Mouse (Mus musculus) cortical plate, adult 2 months (tissue): ENCODE measurements around the gene Necab2.
A peak's percentile ranks its signal among the peaks of the same experiment; 100 is the strongest.

Experiments
- CTCF ChIP-seq: fragments of 200-500 bp; IDR thresholded peaks from 2 replicates; pipeline ENCODE4 v1.5.1; 2011; ENCODE audit warnings: mild to moderate bottlenecking, control low read depth, low read length; ENCODE audit not compliant: insufficient read depth; ENCODE audit errors: extremely low read depth
- POLR2A ChIP-seq: fragments of 200-500 bp; IDR thresholded peaks from 2 replicates; pipeline ENCODE4 v1.6.1; 2011; ENCODE audit warnings: mild to moderate bottlenecking, low read length, control low read depth; ENCODE audit not compliant: insufficient read depth; ENCODE audit errors: extremely low read depth

DNA sequence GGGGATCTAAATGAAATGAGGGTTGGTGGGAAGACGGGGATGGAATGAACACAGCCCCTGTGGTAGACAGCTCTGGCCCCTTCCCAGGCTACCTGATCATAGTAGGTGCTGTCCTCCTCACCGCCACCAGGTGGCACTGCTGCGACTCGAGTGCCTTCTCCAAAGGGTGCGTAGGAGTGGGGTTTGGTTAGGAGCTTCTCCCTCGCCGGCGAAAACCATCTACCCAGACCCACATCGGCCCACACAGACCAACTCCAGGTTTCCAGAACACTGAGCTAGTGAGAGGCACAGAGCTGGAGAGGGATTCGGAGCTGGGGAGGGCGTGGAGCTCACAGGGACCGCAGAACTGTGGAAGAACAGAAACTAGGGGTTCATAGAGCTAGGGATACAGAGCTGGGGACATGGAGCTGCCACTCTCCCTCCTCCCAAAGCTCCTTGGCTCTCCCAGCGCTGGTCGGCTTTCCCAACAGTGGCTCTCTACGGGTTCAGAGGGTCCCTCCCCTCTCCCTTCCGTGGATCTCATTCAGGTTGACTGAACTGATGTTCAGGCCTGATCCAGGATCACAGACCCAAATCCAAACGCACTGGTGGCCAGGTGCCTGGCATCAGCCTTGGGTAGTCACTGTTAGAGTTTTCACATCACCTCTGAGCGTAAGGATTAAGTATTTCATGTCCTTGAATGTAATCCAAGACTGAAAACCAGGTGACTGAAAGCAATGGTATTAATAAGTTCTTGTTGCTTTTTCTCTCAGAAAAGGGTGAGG, 33.6 kb upstream of the Necab2 start:
- TF ChIP-seq CTCF: peak; percentile 92
- TF ChIP-seq POLR2A: no peak; the same call in 1 of the 2 replicates
